Mouse (Mus musculus): ENCODE data around the gene Plekho2. TPM values are rescaled to one million over a fixed set of nuclear protein-coding genes. Genes with fewer than 3 reads are reported as not detected.

Plekho2 gene
- polyA plus RNA-seq, 1 experiment: 36.7 TPM

DNA sequence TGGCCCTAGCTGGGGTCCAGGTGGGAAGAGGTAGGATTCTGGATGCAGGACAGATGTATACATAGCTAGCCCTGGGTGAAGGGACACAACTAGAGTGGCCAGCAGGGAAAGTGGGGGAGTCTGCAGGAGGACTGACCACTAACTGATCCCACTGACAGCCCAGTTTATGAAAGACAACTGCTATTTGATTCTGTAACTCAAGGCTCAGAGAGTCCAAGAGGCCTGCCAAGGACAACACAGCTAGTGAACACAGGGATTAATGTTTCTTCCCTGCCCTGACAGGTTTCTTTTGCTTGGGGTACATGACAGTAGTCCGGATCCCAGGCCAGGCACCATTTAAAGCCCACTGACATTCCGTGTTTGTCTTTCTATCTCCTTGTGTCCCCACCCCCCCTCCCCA, 27.3 kb upstream of the Plekho2 start:
- TF ChIP-seq CTCF (IDR thresholded peaks at IDR 0.05; ENCODE audit: insufficient read depth, low read length) (no peak), POLR2A (IDR thresholded peaks at IDR 0.05; ENCODE audit: borderline replicate concordance, extremely low read depth, low read depth, low read length) (no peak)
- no peak overlapping the region for H3K4me3 ChIP-seq (replicated peaks; ENCODE audit: extremely low read depth, low read depth, low read length)
- DNase-seq: no peak
- peaks cover 2% of the 10 kb centered on the region for H3K4me1 ChIP-seq (ENCODE audit: control insufficient read depth, insufficient read depth, low read length)
- WGBS: 71% methylated on average over 2 of the region's 2 CpGs

DNA sequence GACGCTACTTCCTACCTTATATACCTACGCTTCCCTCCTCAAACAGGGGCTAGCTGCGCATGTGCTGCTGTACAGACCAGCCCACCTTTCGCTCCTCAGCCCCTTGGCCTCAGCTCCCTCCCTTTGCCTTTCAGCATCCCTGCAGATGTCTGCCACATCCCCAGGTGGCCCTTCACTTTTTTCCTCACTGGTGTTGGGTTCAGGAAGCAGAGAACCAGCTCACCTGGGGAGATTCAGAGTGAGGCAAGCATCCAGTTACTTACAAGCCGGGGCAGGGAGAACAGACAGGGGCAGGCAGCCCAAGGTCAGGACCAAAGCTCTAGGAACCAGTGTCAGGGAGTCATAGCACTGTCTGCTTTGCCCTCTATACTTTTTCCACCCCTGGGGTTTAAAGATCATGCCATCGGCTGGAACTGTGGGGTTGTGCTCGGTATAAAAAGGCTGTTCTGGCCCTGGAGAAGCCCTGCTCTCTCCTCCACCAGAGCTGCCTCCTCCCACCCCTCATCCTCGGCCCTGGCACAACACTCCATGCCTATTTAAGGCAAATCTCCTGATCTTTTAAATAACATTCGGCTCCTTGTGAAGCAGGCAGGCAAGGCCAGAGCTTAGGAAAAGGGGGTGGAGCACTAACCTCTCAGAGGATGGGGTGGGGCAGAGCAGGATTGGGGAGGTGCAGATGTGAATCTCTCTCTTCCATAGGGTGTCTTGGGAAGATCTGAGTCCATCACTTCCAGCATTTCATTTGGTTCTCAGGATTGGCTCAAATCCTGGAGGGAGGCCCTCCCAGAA, 26.7 kb upstream of the Plekho2 start:
- DNase-seq: no peak
- no peak overlapping the region for H3K4me3 ChIP-seq (replicated peaks; ENCODE audit: extremely low read depth, low read depth, low read length)
- WGBS: 74% methylated on average over 9 of the region's 9 CpGs
- TF ChIP-seq CTCF (IDR thresholded peaks at IDR 0.05; ENCODE audit: insufficient read depth, low read length) (no peak), POLR2A (IDR thresholded peaks at IDR 0.05; ENCODE audit: borderline replicate concordance, extremely low read depth, low read depth, low read length) (no peak)
- H3K4me1 ChIP-seq (ENCODE audit: control insufficient read depth, insufficient read depth, low read length): peaks cover 2% of the 10 kb centered on the region

DNA sequence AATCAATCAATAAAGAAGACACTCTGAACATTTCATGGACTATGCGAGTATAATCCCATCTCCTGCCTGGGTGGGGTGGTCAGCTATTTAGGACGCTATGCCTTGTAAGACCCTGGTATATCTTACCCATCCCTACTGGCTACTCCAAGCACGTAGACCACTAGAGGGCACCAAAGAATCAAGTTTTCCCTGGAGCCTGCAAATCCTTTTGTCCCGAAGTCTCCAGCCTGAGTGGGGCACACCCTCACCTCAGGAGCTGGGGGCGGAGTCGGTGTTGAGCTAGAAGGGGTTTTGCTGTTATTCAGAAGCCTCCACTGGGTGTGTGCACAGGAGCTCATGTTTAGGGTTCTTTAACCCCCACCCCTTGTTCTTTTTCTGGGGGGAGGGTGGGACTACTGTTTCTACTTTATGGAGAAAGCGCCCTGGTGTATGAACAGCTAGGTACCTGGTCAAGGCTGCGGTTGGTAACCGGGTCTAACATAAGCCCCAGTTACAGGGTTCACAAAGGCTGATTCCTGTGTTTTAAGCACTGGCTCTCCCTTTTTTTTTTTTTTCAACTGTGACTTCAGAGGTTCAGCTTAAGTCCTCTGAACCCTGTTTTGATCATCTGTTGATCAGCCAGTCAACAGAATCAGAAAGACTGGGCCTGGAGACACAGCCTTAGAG, 25.8 kb upstream of the Plekho2 start:
- 8% methylated on average over 9 of the region's 9 CpGs for WGBS
- peak; percentile 56 for DNase-seq

DNA sequence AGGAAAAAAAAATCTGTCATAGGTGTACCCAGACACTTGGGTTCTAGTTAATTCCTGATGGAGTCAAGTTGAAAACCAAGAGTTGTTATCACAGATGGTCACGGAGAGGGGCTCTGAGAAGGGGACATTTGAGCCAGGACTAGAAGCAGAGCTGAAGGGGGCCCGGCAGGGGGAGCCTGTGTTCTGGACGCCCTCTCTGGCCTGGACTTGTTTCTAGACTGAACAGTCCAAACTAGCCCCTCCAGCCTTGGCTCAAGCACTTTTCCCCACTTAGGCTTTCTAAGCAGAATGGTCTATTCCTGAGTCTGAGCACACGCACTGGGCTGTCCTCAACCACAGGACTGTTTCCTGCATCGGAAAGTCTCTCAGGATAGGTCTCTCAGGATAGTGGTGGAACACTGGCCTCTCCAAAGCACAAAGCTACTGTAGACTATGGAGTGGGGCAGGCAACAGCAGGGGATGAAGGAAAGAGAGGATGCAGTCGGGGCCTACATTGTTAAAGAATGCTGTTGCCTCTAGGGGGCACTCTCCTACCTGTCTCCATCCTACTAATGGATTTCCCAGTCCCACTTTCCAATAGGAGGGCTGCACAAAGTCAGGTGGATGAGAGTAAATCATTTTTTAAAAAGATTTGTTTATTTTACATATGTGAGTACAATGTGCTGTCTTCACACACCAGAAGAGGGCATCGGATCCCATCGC, 23.7 kb upstream of the Plekho2 start:
- TF ChIP-seq CTCF (IDR thresholded peaks at IDR 0.05; ENCODE audit: insufficient read depth, low read length) (peak; percentile 24; the same call in 1 of the 2 replicates), POLR2A (IDR thresholded peaks at IDR 0.05; ENCODE audit: borderline replicate concordance, extremely low read depth, low read depth, low read length) (no peak)
- no peak overlapping the region for H3K4me3 ChIP-seq (replicated peaks; ENCODE audit: extremely low read depth, low read depth, low read length)
- peaks cover 2% of the 10 kb centered on the region for H3K4me1 ChIP-seq (ENCODE audit: control insufficient read depth, insufficient read depth, low read length)
- no peak for DNase-seq
- 61% methylated on average over 8 of the region's 8 CpGs for WGBS

More for the DNA sequence above, 25.8 kb upstream of the Plekho2 start:
- Histone ChIP-seq H3K4me3 (replicated peaks; ENCODE audit: extremely low read depth, low read depth, low read length) (no peak overlapping the region), H3K4me1 (ENCODE audit: control insufficient read depth, insufficient read depth, low read length) (peaks cover 2% of the 10 kb centered on the region)
- TF ChIP-seq POLR2A (IDR thresholded peaks at IDR 0.05; ENCODE audit: borderline replicate concordance, extremely low read depth, low read depth, low read length): no peak
- TF ChIP-seq CTCF (IDR thresholded peaks at IDR 0.05; ENCODE audit: insufficient read depth, low read length): peak; percentile 49

DNA sequence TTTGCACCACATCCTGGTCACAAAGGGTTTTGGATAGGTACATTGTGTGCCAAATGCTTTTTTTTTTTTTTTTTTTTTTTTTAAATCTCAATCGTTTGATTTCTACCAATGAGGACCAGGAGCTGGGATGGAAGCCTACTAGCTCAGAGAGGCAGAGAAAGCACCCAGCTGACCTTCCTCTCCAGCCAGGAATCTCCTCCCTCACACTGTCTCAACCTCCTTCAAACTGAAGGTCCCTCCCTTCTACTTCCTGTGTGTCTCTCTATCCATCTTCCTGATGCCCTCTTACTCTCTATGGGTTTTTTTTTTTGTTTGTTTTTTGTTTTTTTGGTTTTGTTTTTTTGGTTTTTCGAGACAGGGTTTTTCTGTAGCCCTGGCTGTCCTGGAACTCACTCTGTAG, 21.1 kb upstream of the Plekho2 start:
- no peak for DNase-seq
- Histone ChIP-seq H3K4me1 (ENCODE audit: control insufficient read depth, insufficient read depth, low read length) (peaks cover 2% of the 10 kb centered on the region), H3K4me3 (replicated peaks; ENCODE audit: extremely low read depth, low read depth, low read length) (no peak overlapping the region)
- 63% methylated on average over 2 of the region's 2 CpGs for WGBS
- TF ChIP-seq CTCF (IDR thresholded peaks at IDR 0.05; ENCODE audit: insufficient read depth, low read length) (no peak), POLR2A (IDR thresholded peaks at IDR 0.05; ENCODE audit: borderline replicate concordance, extremely low read depth, low read depth, low read length) (no peak)

DNA sequence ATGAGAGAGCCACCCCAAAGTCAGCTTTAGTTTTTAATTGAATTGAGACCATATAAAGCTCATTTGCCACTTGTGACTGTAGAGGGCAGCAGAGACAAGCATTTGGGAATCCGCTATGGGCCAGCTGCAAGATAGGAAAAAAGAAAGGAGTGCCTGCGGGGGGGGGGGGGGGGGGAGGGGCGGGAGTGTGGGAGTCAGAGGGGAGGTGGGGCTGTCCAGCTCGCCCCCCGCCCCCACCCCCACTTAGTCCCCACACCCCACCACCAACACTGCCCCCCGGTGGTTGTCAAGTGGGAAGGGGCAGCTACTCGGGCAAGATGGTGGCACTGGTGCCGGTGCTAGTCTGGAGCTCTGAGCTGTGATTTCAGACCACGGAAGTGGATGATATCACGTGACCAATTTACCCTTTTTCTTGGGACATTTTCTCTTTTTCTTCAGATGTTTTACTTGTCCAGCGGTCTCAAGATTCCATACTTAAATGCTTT, 19.0 kb upstream of the Plekho2 start:
- TF ChIP-seq CTCF (IDR thresholded peaks at IDR 0.05; ENCODE audit: insufficient read depth, low read length): peak; percentile 33; the same call in 1 of the 2 replicates
- TF ChIP-seq POLR2A (IDR thresholded peaks at IDR 0.05; ENCODE audit: borderline replicate concordance, extremely low read depth, low read depth, low read length): no peak
- peak; percentile 16 for DNase-seq
- Histone ChIP-seq H3K4me3 (replicated peaks; ENCODE audit: extremely low read depth, low read depth, low read length) (peak overlapping the region; percentile 36), H3K4me1 (ENCODE audit: control insufficient read depth, insufficient read depth, low read length) (no peaks in the 10 kb centered on the region)
- WGBS: 42% methylated on average over 8 of the region's 11 CpGs

DNA sequence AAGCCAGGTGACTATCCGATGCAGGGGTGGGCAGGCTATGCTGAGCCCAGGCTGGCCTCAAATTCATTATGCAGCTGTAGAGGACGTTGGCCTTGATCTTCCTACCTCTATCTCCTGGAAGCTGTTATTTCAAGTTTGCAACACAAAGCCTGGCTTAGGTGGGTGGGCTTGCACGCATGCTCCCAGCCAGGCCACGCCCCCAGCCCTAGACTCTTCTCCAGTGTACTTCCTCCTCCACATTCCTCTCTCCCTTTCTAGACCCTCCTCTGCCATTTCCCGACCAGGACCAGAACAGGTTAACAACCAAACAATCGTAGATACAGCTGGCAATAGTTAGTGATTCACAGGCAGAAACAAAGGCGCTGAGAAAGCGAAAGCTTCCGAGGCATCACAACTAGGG, 13.8 kb upstream of the Plekho2 start:
- Histone ChIP-seq H3K4me3 (replicated peaks; ENCODE audit: extremely low read depth, low read depth, low read length) (no peak overlapping the region), H3K4me1 (ENCODE audit: control insufficient read depth, insufficient read depth, low read length) (no peaks in the 10 kb centered on the region)
- no peak for DNase-seq
- no peak for TF ChIP-seq POLR2A (IDR thresholded peaks at IDR 0.05; ENCODE audit: borderline replicate concordance, extremely low read depth, low read depth, low read length)
- TF ChIP-seq CTCF (IDR thresholded peaks at IDR 0.05; ENCODE audit: insufficient read depth, low read length): no peak
- WGBS: 90% methylated on average over 9 of the region's 9 CpGs

DNA sequence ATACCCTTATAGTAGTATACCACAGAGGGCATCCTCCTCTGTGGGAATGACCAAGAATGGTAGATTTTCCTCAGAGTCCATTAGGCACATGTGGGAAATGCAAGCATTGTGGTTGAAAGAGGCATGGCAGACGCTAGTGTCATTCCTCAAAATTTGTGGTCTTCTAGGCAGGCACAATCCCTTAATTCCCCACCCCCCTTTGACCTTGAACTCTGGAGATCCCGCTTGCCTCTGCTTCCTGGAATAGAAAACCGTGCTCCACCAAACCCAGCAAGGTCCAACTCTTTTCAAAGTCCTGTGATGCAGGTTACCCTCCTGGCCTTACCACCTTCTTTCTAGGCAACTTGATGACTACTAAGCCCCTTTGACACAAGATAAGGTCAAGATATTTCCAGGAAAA, 12.9 kb upstream of the Plekho2 start:
- TF ChIP-seq POLR2A (IDR thresholded peaks at IDR 0.05; ENCODE audit: borderline replicate concordance, extremely low read depth, low read depth, low read length) (no peak), CTCF (IDR thresholded peaks at IDR 0.05; ENCODE audit: insufficient read depth, low read length) (no peak)
- no peak overlapping the region for H3K4me3 ChIP-seq (replicated peaks; ENCODE audit: extremely low read depth, low read depth, low read length)
- peaks cover 2% of the 10 kb centered on the region; the same call in 1 of the 2 replicates for H3K4me1 ChIP-seq (ENCODE audit: control insufficient read depth, insufficient read depth, low read length)
- 89% methylated on average over 3 of the region's 3 CpGs for WGBS
- DNase-seq: no peak

DNA sequence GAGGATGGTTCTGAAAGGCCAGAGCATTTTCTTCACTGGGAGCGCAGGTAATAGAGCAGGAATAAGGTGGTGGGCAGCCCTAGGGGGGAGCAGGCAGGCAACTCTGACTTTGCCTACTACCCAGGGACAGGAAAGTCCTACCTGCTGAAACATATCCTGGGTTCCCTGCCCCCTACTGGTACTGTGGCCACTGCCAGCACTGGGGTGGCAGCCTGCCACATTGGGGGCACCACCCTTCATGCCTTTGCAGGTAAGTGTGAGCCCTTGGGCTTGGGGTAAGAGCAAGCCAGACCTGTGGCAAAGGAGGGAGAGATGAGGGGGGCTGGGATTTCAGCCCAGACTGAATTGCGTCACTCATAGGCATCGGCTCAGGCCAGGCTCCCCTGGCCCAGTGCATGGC, 9.3 kb upstream of the Plekho2 start:
- no peak for DNase-seq
- TF ChIP-seq POLR2A (IDR thresholded peaks at IDR 0.05; ENCODE audit: borderline replicate concordance, extremely low read depth, low read depth, low read length): no peak
- TF ChIP-seq CTCF (IDR thresholded peaks at IDR 0.05; ENCODE audit: insufficient read depth, low read length): no peak
- 80% methylated on average over 3 of the region's 3 CpGs for WGBS
- peaks cover 8% of the 10 kb centered on the region for H3K4me1 ChIP-seq (ENCODE audit: control insufficient read depth, insufficient read depth, low read length)
- H3K4me3 ChIP-seq (replicated peaks; ENCODE audit: extremely low read depth, low read depth, low read length): no peak overlapping the region

Measured in lung, adult 2 months (tissue).